Mouse (Mus musculus) thymus, adult 2 months (tissue): ENCODE measurements around the gene Chst14. TPM values are rescaled to one million over a fixed set of nuclear protein-coding genes. Genes with fewer than 3 reads are reported as not detected.

Experiments used
- DNase-seq: peaks from one replicate; pipeline ENCODE4 v3.0.0; 2021
- H3K27ac ChIP-seq: fragments of 200-500 bp; 2 replicates; pipeline ENCODE4 v1.5.1; 2012; ENCODE audit warnings: low read length, control low read depth; ENCODE audit not compliant: control insufficient read depth, insufficient read depth
- H3K27me3 ChIP-seq: fragments of 200-500 bp; 2 replicates; pipeline ENCODE4 v1.6.1; 2012; ENCODE audit warnings: mild to moderate bottlenecking, low read length, moderate library complexity, mixed read lengths; ENCODE audit not compliant: control insufficient read depth, insufficient read depth
- H3K36me3 ChIP-seq: fragments of 200-500 bp; 2 replicates; pipeline ENCODE4 v1.6.1; 2012; ENCODE audit warnings: mild to moderate bottlenecking, low read length, moderate library complexity; ENCODE audit not compliant: control insufficient read depth, insufficient read depth
- H3K4me1 ChIP-seq: fragments of 200-500 bp; replicated peaks from 2 replicates; pipeline ENCODE4 v1.6.1; 2012; ENCODE audit warnings: low read length; ENCODE audit not compliant: control insufficient read depth, insufficient read depth
- H3K4me3 ChIP-seq: fragments of 200-500 bp; 2 replicates; pipeline ENCODE4 v1.5.1; 2012; ENCODE audit warnings: mild to moderate bottlenecking, low read length, control low read depth, moderate library complexity; ENCODE audit not compliant: control insufficient read depth, insufficient read depth
- CTCF ChIP-seq: fragments of 200-500 bp; IDR thresholded peaks from 2 replicates; pipeline ENCODE4 v1.5.1; 2012; ENCODE audit warnings: mild to moderate bottlenecking, control low read depth, low read length, moderate library complexity, borderline replicate concordance; ENCODE audit not compliant: control insufficient read depth, poor library complexity, insufficient read depth; ENCODE audit errors: extremely low read depth
- POLR2A ChIP-seq: fragments of 200-500 bp; IDR thresholded peaks from 2 replicates; pipeline ENCODE4 v1.6.1; 2012; ENCODE audit warnings: mild to moderate bottlenecking, low read length, control low read depth, moderate library complexity; ENCODE audit not compliant: control insufficient read depth, poor library complexity, insufficient read depth; ENCODE audit errors: extremely low read depth
- WGBS: fragments of 180-500 bp; shearing (Covaris S2); methylation state at CpG from one replicate; pipeline ENCODE4 v1.1.7; 2018; 5-methylcytosine and 5-hydroxymethylcytosine counted together
- polyA plus RNA-seq: library from polyadenylated mRNA; depleted of rRNA; stranded (reverse); fragments of >200 nt; gene quantifications from 2 replicates; pipeline ENCODE4 v1.2.3, GENCODE M21; 2012

Gene Chst14
- polyA plus RNA-seq, 1 experiment: 9.0 TPM

- H3K4me1 ChIP-seq: peaks cover 38% of the 10 kb centered on the region
- no peak overlapping the region for H3K27ac ChIP-seq
- TF ChIP-seq POLR2A (no peak), CTCF (no peak)
- WGBS: 55% methylated on average over 7 of the region's 7 CpGs
- peaks cover 38% of the 10 kb centered on the region for H3K27me3 ChIP-seq
- no peaks in the 10 kb centered on the region for H3K36me3 ChIP-seq
- H3K4me3 ChIP-seq: no peak overlapping the region
- no peak for DNase-seq
Observed at GRCm38 (mm10) chr2:118899306-118899705, 27.0 kb upstream of the Chst14 start.

DNA sequence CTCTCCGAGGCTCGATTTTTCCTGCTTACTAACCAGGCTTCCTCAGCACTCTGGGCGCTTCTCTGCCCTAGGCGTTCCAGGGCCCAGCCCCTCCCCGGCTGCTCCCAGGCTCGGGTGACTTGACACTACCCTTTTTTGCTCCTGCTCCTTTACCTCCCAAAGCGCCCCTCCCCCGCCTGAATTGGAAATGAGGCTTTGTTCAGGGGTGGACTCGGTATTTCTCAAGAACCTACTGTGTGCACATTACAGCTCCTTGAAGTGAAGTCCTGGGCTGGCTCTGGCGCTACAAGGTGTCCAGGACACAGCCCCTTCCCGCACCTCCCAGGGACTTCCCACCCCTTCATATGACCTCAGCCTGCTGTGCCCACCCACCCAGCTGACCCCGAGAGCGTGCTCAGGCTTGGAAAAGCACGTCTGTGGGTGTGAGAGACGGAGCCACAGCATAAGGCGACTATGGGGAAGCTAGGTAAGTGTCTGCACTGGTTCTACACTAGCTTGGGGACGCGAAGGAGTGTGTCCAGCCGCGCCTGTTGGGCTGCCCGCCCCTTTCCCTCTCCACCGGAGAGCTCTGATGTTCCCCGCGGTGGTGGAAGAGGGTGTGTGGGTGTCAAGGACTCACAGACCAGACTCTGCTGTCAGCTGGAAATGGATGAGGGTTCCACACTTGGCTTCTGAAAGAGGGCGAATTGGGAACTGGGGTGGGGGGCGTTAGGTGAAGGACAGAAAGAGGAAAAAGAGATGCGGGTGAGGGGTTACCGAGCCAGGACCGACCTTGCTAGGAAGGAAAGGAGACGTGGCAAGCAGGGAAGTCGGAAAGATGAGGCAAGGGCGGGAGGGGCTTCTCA, 26.1 kb upstream of the Chst14 start, which contains the start of gene Bahd1:
TSS of gene Bahd1 (plus strand) at position 397 of the 845 bp plus-strand sequence.
- TF ChIP-seq CTCF: no peak
- TF ChIP-seq POLR2A: no peak; the same call in 1 of the 2 replicates
- H3K27ac ChIP-seq: no peak within 1 kb of the TSS
- DNase-seq: peak; percentile 29
- no peaks in the 10 kb centered on the region for H3K36me3 ChIP-seq
- peaks cover 38% of the 10 kb centered on the region for H3K27me3 ChIP-seq
- H3K4me1 ChIP-seq: peaks cover 38% of the 10 kb centered on the region
- WGBS: 4% methylated on average over 32 of the region's 32 CpGs
- H3K4me3 ChIP-seq: peak within 1 kb of the TSS; percentile 43

GRCm38 (mm10) chr2:118900826-118901140, 25.5 kb upstream of the Chst14 start:
- DNase-seq: no peak
- 2% methylated on average over 11 of the region's 11 CpGs for WGBS
- peaks cover 38% of the 10 kb centered on the region for H3K27me3 ChIP-seq
- H3K4me3 ChIP-seq: peak overlapping the region; percentile 43
- peaks cover 40% of the 10 kb centered on the region for H3K4me1 ChIP-seq
- no peaks in the 10 kb centered on the region for H3K36me3 ChIP-seq
- TF ChIP-seq CTCF: no peak
- TF ChIP-seq POLR2A: no peak
- H3K27ac ChIP-seq: no peak overlapping the region

- H3K4me3 ChIP-seq: peak overlapping the region; percentile 98
- H3K27me3 ChIP-seq: peaks cover 38% of the 10 kb centered on the region
- WGBS: under 1% methylated on average over 102 of the region's 120 CpGs
- H3K27ac ChIP-seq: no peak overlapping the region
- peaks cover 40% of the 10 kb centered on the region for H3K4me1 ChIP-seq
- TF ChIP-seq CTCF (no peak), POLR2A (peak; percentile 60)
- peak; percentile 98 for DNase-seq
- no peaks in the 10 kb centered on the region for H3K36me3 ChIP-seq
Observed at GRCm38 (mm10) chr2:118901175-118902031, 24.9 kb upstream of the Chst14 start.

- peak; percentile 45 for DNase-seq
- Histone ChIP-seq H3K4me1 (peaks cover 35% of the 10 kb centered on the region), H3K36me3 (no peaks in the 10 kb centered on the region), H3K27me3 (peaks cover 32% of the 10 kb centered on the region), H3K27ac (no peak overlapping the region), H3K4me3 (peak overlapping the region; percentile 98)
- 2% methylated on average over 100 of the region's 106 CpGs for WGBS
- TF ChIP-seq POLR2A (no peak), CTCF (no peak)
Observed at GRCm38 (mm10) chr2:118902051-118903025, 24.0 kb upstream of the Chst14 start.

- no peak for TF ChIP-seq POLR2A
- no peak for TF ChIP-seq CTCF
- H3K27me3 ChIP-seq: peaks cover 23% of the 10 kb centered on the region
- WGBS: 70% methylated on average over 10 of the region's 10 CpGs
- H3K36me3 ChIP-seq: no peaks in the 10 kb centered on the region
- H3K27ac ChIP-seq: no peak overlapping the region
- H3K4me3 ChIP-seq: no peak overlapping the region
- peaks cover 29% of the 10 kb centered on the region for H3K4me1 ChIP-seq
- no peak for DNase-seq
Observed at GRCm38 (mm10) chr2:118903333-118903741, 23.0 kb upstream of the Chst14 start.
